Mouse (Mus musculus) liver, embryonic 14.5 days (tissue): Measurements from ENCODE around the gene Ergic2. TPM values are rescaled to one million over a fixed set of nuclear protein-coding genes. Genes with fewer than 3 reads are reported as not detected.

ENCODE experiments used
- ATAC-seq: fragments of 200-750 bp; cut with Nextera tagmentation; 2 replicates; pipeline ENCODE4 v1.8.0; 2017; ENCODE audit warnings: moderate number of reproducible peaks, mild to moderate bottlenecking, moderate library complexity; ENCODE audit not compliant: insufficient read depth
- DNase-seq, 3 experiments: peaks; one replicate each; pipeline ENCODE4 v3.0.0-alpha.2; 2012 to 2013; ENCODE audit warnings: low read depth in 3 of 3, low spot score in 3 of 3
- H3K27ac ChIP-seq: fragments of 300-500 bp; sonication (generic); 2 replicates; pipeline ENCODE4 v1.5.1; 2014; ENCODE audit warnings: moderate library complexity, mild to moderate bottlenecking, control low read depth, inconsistent platforms
- H3K27me3 ChIP-seq: fragments of 300-500 bp; sonication (generic); 2 replicates; pipeline ENCODE4 v1.6.1; 2014; ENCODE audit warnings: mild to moderate bottlenecking, low read length, moderate library complexity; ENCODE audit not compliant: control insufficient read depth, insufficient read depth
- H3K36me3 ChIP-seq: fragments of 300-500 bp; sonication (generic); replicated peaks from 2 replicates; pipeline ENCODE4 v1.6.1; 2014; ENCODE audit warnings: low read depth; ENCODE audit not compliant: control insufficient read depth, insufficient read depth
- H3K4me1 ChIP-seq, 2 experiments: fragments of 200-500 bp in 1 of 2; fragments of 300-500 bp in 1 of 2; sonication (generic) in 1 of 2; replicated peaks; 2 replicates each; pipeline ENCODE4 v1.6.1; 2012 to 2014; ENCODE audit warnings: antibody characterized with exemption in 1 of 2, inconsistent platforms in 1 of 2, low read length in 1 of 2; ENCODE audit not compliant: control insufficient read depth in 2 of 2, insufficient read depth in 2 of 2
- H3K4me2 ChIP-seq: fragments of 300-500 bp; sonication (generic); 2 replicates; pipeline ENCODE4 v1.6.1; 2014; ENCODE audit warnings: low read depth, mild to moderate bottlenecking, control low read depth, moderate library complexity
- H3K4me3 ChIP-seq, 2 experiments: fragments of 200-500 bp in 1 of 2; fragments of 300-500 bp in 1 of 2; sonication (generic) in 1 of 2; 2 replicates each; pipeline ENCODE4 v1.5.1; 2012 to 2014; ENCODE audit warnings: low read depth in 2 of 2, low read length in 2 of 2, mild to moderate bottlenecking in 2 of 2, control low read depth in 1 of 2, inconsistent platforms in 1 of 2, moderate library complexity in 1 of 2; ENCODE audit not compliant: insufficient read depth in 1 of 2
- H3K9ac ChIP-seq: fragments of 300-500 bp; sonication (generic); replicated peaks from 2 replicates; pipeline ENCODE4 v1.6.1; 2014; ENCODE audit warnings: mild to moderate bottlenecking, control low read depth, moderate library complexity
- H3K9me3 ChIP-seq: fragments of 300-500 bp; sonication (generic); 2 replicates; pipeline ENCODE4 v1.6.1; 2016; ENCODE audit warnings: low read length, mixed read lengths; ENCODE audit not compliant: control insufficient read depth
- CTCF ChIP-seq: IDR thresholded peaks from 2 replicates; pipeline ENCODE4 v1.5.1; 2016; ENCODE audit warnings: antibody characterized with exemption, low read depth, control low read depth
- EP300 ChIP-seq: IDR thresholded peaks from 2 replicates; pipeline ENCODE4 v1.6.1; 2016; ENCODE audit warnings: antibody characterized with exemption, low read depth
- WGBS: fragments of 180-500 bp; shearing (Covaris S2); extraction: QIAGEN DNeasy Blood & Tissue Kit; methylation state at CpG from one replicate; pipeline ENCODE4 v1.1.7; 2014; ENCODE audit not compliant: insufficient replicate concordance; 5-methylcytosine and 5-hydroxymethylcytosine counted together
- polyA plus RNA-seq, 2 experiments: library from polyadenylated mRNA; depleted of rRNA in 1 of 2; stranded (reverse) in 1 of 2; unstranded in 1 of 2; fragments of >200 nt; fragmentation: Nextera tagmentation in 1 of 2; extraction: Ambion mirVana in 1 of 2; gene quantifications; 2 replicates each; pipeline versions ENCODE4 v1.2.1 to v1.2.3; 2012 to 2014

The Ergic2 gene
- polyA plus RNA-seq, 2 experiments: 36.1 to 104 TPM

GRCm38 (mm10) chr6:148214765-148215164 is 2.6 kb upstream of the Ergic2 start:
- 3% methylated on average over 5 of the region's 5 CpGs for WGBS
- Histone ChIP-seq H3K27ac (no peak overlapping the region), H3K4me3 (no peak overlapping the region), H3K9ac (no peak overlapping the region), H3K4me1 (peaks cover 0 to 12% of the 10 kb centered on the region in 2 experiments; a peak in 3 of 4 replicates), H3K27me3 (no peaks in the 10 kb centered on the region), H3K36me3 (no peaks in the 10 kb centered on the region), H3K4me2 (no peak overlapping the region), H3K9me3 (no peaks in the 10 kb centered on the region)
- no peak for ATAC-seq
- TF ChIP-seq CTCF (peak; percentile 71), EP300 (no peak)
- DNase-seq: peak in 2 of 3 experiments; percentile 37 to 41

GRCm38 (mm10) chr6:148211391-148211876 is 740 bp downstream of the Ergic2 start:
- peak in 2 of 3 experiments; percentile 31 to 32 for DNase-seq
- ATAC-seq: peak; percentile 70
- H3K4me3 ChIP-seq: peak overlapping the region; percentile 86 to 97
- peak overlapping the region; percentile 74 for H3K27ac ChIP-seq
- peak overlapping the region; percentile 93 for H3K9ac ChIP-seq
- no peaks in the 10 kb centered on the region for H3K9me3 ChIP-seq
- peaks cover 0 to 3% of the 10 kb centered on the region in 2 experiments; a peak in 3 of 4 replicates for H3K4me1 ChIP-seq
- peak overlapping the region; percentile 87 for H3K4me2 ChIP-seq
- H3K27me3 ChIP-seq: no peaks in the 10 kb centered on the region
- no peaks in the 10 kb centered on the region for H3K36me3 ChIP-seq
- whole genome bisulfite sequencing: under 1% methylated on average over 47 of the region's 51 CpGs
- TF ChIP-seq EP300 (no peak), CTCF (no peak)

- Histone ChIP-seq H3K4me2 (no peak overlapping the region), H3K4me3 (no peak overlapping the region), H3K9me3 (no peaks in the 10 kb centered on the region), H3K9ac (no peak overlapping the region), H3K27me3 (no peaks in the 10 kb centered on the region), H3K4me1 (no peaks in the 10 kb centered on the region; a peak in 1 of 4 replicates), H3K36me3 (peaks cover 14% of the 10 kb centered on the region), H3K27ac (no peak overlapping the region)
- 71% methylated on average over 1 of the region's 1 CpGs for WGBS
- TF ChIP-seq EP300 (no peak), CTCF (no peak)
- DNase-seq: no peak
- ATAC-seq: no peak
Observed at GRCm38 (mm10) chr6:148207522-148207921, 4.7 kb downstream of the Ergic2 start.

GRCm38 (mm10) chr6:148205134-148205533 is 7.0 kb downstream of the Ergic2 start:
- Histone ChIP-seq H3K9ac (no peak overlapping the region), H3K4me2 (no peak overlapping the region), H3K36me3 (peaks cover 25% of the 10 kb centered on the region), H3K9me3 (no peaks in the 10 kb centered on the region), H3K27ac (no peak overlapping the region), H3K27me3 (no peaks in the 10 kb centered on the region), H3K4me3 (no peak overlapping the region), H3K4me1 (no peaks in the 10 kb centered on the region)
- DNase-seq (no peak), ATAC-seq (no peak)
- TF ChIP-seq EP300: no peak
- TF ChIP-seq CTCF: no peak
- WGBS: 64% methylated on average over 1 of the region's 1 CpGs

GRCm38 (mm10) chr6:148199729-148200128 is 12.4 kb downstream of the Ergic2 start:
- H3K27ac ChIP-seq: no peak overlapping the region
- no peak overlapping the region for H3K4me2 ChIP-seq
- no peak overlapping the region for H3K4me3 ChIP-seq
- no peak for TF ChIP-seq EP300
- TF ChIP-seq CTCF: no peak
- 72% methylated on average over 3 of the region's 3 CpGs for WGBS
- H3K4me1 ChIP-seq: no peaks in the 10 kb centered on the region
- no peaks in the 10 kb centered on the region for H3K9me3 ChIP-seq
- H3K27me3 ChIP-seq: no peaks in the 10 kb centered on the region
- DNase-seq (no peak), ATAC-seq (no peak)
- H3K9ac ChIP-seq: no peak overlapping the region
- peaks cover 41% of the 10 kb centered on the region for H3K36me3 ChIP-seq
